Mouse (Mus musculus) layer of hippocampus, postnatal 14 days (tissue): Measurements from ENCODE around the gene Pdcd1. TPM values are rescaled to one million over a fixed set of nuclear protein-coding genes. Genes with fewer than 3 reads are reported as not detected.
"Not testable (repeated sequence)": the region's sequence is repeated elsewhere in the genome, so short reads cannot be mapped to it uniquely, and the experiment has no call there.

ENCODE experiments used
- DNase-seq, 2 experiments: peaks; one replicate each; pipeline ENCODE4 v3.0.0; 2021 to 2022; ENCODE audit warnings: low spot score in 2 of 2, mixed read lengths in 1 of 2
- total RNA-seq, 2 experiments: library from RNA; stranded (reverse); gene quantifications; 2 replicates each; pipeline ENCODE4 v1.2.3; 2021

The Pdcd1 gene
- total RNA-seq, 2 experiments from 2014 or later: not detected

GRCm38 (mm10) chr1:94033075-94033602, 19.2 kb downstream of the Pdcd1 start:
- no peak for DNase-seq

- DNase-seq: no peak
Observed at GRCm38 (mm10) chr1:94028741-94029140, 23.6 kb downstream of the Pdcd1 start.

- peak; percentile 34 to 42 for DNase-seq
Observed at GRCm38 (mm10) chr1:94027506-94028108, 24.7 kb downstream of the Pdcd1 start.

GRCm38 (mm10) chr1:94020151-94020550, 32.2 kb downstream of the Pdcd1 start, which contains the start of gene Neu4:
TSS of gene Neu4 (plus strand) at chr1:94020451.
- DNase-seq: peak in 1 of 2 experiments; percentile 38

- no peak for DNase-seq
Observed at GRCm38 (mm10) chr1:94011643-94012042, 40.7 kb downstream of the Pdcd1 start.

GRCm38 (mm10) chr1:94008826-94009225, 43.5 kb downstream of the Pdcd1 start:
- peak; percentile 63 to 84 for DNase-seq

GRCm38 (mm10) chr1:94005954-94006506, 46.3 kb downstream of the Pdcd1 start:
- not testable (repeated sequence) for DNase-seq

- no peak for DNase-seq
Observed at GRCm38 (mm10) chr1:94001023-94001422, 51.3 kb downstream of the Pdcd1 start.

- not testable (repeated sequence) for DNase-seq
Observed at GRCm38 (mm10) chr1:93991491-93991890, 60.9 kb downstream of the Pdcd1 start.

- not testable (repeated sequence) for DNase-seq
Observed at GRCm38 (mm10) chr1:93991068-93991467, 61.3 kb downstream of the Pdcd1 start.

GRCm38 (mm10) chr1:93990209-93990608, 62.1 kb downstream of the Pdcd1 start, which contains the start of gene Gal3st2c:
TSS of gene Gal3st2c (plus strand) at chr1:93990509.
- DNase-seq: not testable (repeated sequence)

- no peak for DNase-seq
Observed at GRCm38 (mm10) chr1:93988786-93989185, 63.6 kb downstream of the Pdcd1 start.

Other genes starting within 250 kb of the Pdcd1 start
- gene Ing5, start 248.6 kb downstream of the Pdcd1 start, total RNA-seq: 10 to 100 TPM in 1 of 2 experiments, 1 to 10 TPM in 1; 9.0 to 11.1 TPM
- 10 to 100 TPM; 16.5 to 16.6 TPM for gene D2hgdh, start 227.6 kb downstream of the Pdcd1 start, total RNA-seq
- gene Gal3st2, start 191.2 kb downstream of the Pdcd1 start, total RNA-seq: under 1 TPM in 1 of 2 experiments, not detected in 1; 0.78 TPM
- gene Gal3st2b, start 134.2 kb downstream of the Pdcd1 start, total RNA-seq: under 1 TPM; 0.30 to 0.60 TPM
- under 1 TPM; 0.05 TPM for gene Gal3st2c, start 62.0 kb downstream of the Pdcd1 start, total RNA-seq
- gene Neu4, start 32.1 kb downstream of the Pdcd1 start, total RNA-seq: 10 to 100 TPM; 22.6 to 25.3 TPM